Mouse (Mus musculus) heart, embryonic 15.5 days (tissue): Measurements from ENCODE around the gene Taf5l. TPM values are rescaled to one million over a fixed set of nuclear protein-coding genes. Genes with fewer than 3 reads are reported as not detected.

ENCODE experiments used
- ATAC-seq: fragments of 200-750 bp; cut with Nextera tagmentation; replicated peaks from 2 replicates; pipeline ENCODE4 v1.8.0; 2017; ENCODE audit warnings: low read depth, moderate TSS enrichment; ENCODE audit not compliant: insufficient number of reproducible peaks, insufficient read depth, low FRiP score
- H3K27ac ChIP-seq: fragments of 300-500 bp; sonication (generic); 2 replicates; pipeline ENCODE4 v1.5.1; 2015; ENCODE audit warnings: mild to moderate bottlenecking, inconsistent platforms
- H3K27me3 ChIP-seq: fragments of 300-500 bp; sonication (generic); 2 replicates; pipeline ENCODE4 v1.6.1; 2015; ENCODE audit warnings: inconsistent platforms
- H3K36me3 ChIP-seq: fragments of 300-500 bp; sonication (generic); 2 replicates; pipeline ENCODE4 v1.6.1; 2015; ENCODE audit warnings: mild to moderate bottlenecking, inconsistent platforms
- H3K4me1 ChIP-seq: fragments of 300-500 bp; sonication (generic); replicated peaks from 2 replicates; pipeline ENCODE4 v1.6.1; 2015; ENCODE audit warnings: inconsistent platforms
- H3K4me2 ChIP-seq: fragments of 300-500 bp; sonication (generic); 2 replicates; pipeline ENCODE4 v1.6.1; 2015; ENCODE audit warnings: inconsistent platforms, mild to moderate bottlenecking, moderate library complexity
- H3K4me3 ChIP-seq: fragments of 300-500 bp; sonication (generic); 2 replicates; pipeline ENCODE4 v1.5.1; 2015; ENCODE audit warnings: mild to moderate bottlenecking, inconsistent platforms
- H3K9ac ChIP-seq: fragments of 300-500 bp; sonication (generic); 2 replicates; pipeline ENCODE4 v1.6.1; 2015; ENCODE audit warnings: mild to moderate bottlenecking, inconsistent platforms
- H3K9me3 ChIP-seq: fragments of 300-500 bp; sonication (generic); replicated peaks from 2 replicates; pipeline ENCODE4 v1.6.1; 2016; ENCODE audit warnings: inconsistent platforms
- WGBS: fragments of 180-500 bp; shearing (Covaris S2); methylation state at CpG from one replicate; pipeline ENCODE4 v1.1.7; 2015; ENCODE audit warnings: mixed read lengths; 5-methylcytosine and 5-hydroxymethylcytosine counted together
- polyA plus RNA-seq: library from polyadenylated mRNA; unstranded; fragments of >200 nt; fragmentation: Nextera tagmentation; extraction: Ambion mirVana; gene quantifications from 2 replicates; pipeline ENCODE4 v1.2.1, GENCODE M21; 2015

Gene Taf5l
- polyA plus RNA-seq, 1 experiment from 2014 or later = 20.3 TPM

DNA sequence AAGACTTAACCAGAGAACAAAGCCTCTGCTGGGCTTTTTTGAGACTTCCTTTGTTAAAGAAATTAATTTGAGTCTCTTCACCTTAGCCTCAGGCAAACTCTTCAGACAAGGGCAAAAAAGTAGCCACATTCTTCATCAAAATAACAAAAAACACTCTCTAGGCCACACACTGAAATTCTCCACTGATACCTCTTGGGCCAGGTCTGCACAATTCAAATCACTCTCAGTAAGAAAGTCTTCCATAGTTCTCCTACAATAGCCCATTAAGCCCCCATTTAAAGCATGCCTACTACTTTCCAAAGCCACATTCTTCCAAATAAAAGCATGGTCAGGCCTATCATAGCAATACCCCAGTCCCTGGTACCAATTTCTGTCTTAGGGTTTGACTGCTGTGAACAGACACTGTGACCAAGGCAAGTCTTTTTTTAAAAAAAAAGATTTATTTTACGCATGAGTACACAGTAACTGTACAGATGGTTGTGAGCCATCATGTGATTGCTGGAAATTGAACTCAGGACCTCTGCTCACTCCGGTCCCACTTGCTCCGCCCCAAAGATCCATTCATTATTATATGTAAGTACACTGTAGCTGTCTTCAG is 9.1 kb downstream of the Taf5l start:
- Histone ChIP-seq H3K36me3 (peaks cover 25% of the 10 kb centered on the region), H3K9me3 (no peaks in the 10 kb centered on the region), H3K4me1 (peaks cover 5% of the 10 kb centered on the region; the same call in 1 of the 2 replicates), H3K4me2 (no peak overlapping the region), H3K27ac (peak overlapping the region; percentile 71), H3K9ac (no peak overlapping the region), H3K27me3 (no peaks in the 10 kb centered on the region), H3K4me3 (no peak overlapping the region)
- ATAC-seq = no peak
- 98% methylated on average over 3 of the region's 3 CpGs for WGBS

DNA sequence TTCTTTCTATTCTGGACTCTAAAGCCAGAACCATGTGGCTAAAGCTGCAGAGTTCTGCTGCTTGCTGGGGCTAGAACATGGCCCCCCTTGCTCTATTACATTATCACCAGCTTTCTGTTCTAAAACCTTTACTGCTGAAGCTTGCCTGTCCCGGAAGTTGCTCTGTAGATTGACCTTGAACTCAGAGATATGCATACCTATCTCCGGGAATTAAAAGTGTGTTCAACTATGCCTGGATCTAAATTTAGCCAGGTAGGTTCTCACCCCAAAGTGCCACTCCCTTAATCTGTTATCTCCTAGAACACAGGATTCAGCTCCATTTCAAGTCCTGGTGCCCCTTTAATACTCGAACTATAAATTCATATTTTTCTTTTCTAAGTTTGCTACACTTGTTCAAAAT is 9.6 kb downstream of the Taf5l start:
- no peak for ATAC-seq
- peaks cover 30% of the 10 kb centered on the region for H3K36me3 ChIP-seq
- H3K4me1 ChIP-seq = peaks cover 5% of the 10 kb centered on the region; the same call in 1 of the 2 replicates
- 0 out of 2 replicates have a peak overlapping the region, but pooled peaks have one; percentile 1 for H3K4me2 ChIP-seq
- H3K27ac ChIP-seq = peak overlapping the region; percentile 71
- no peak overlapping the region for H3K9ac ChIP-seq
- no peaks in the 10 kb centered on the region for H3K9me3 ChIP-seq
- H3K4me3 ChIP-seq = no peak overlapping the region
- WGBS = 41% methylated on average over 3 of the region's 3 CpGs
- H3K27me3 ChIP-seq = no peaks in the 10 kb centered on the region

GRCm38 (mm10) chr8:124007829-124008228 is 13.4 kb downstream of the Taf5l start:
- WGBS = 82% methylated on average over 6 of the region's 6 CpGs
- Histone ChIP-seq H3K4me1 (peaks cover 5% of the 10 kb centered on the region; the same call in 1 of the 2 replicates), H3K9ac (no peak overlapping the region), H3K9me3 (no peaks in the 10 kb centered on the region), H3K27me3 (no peaks in the 10 kb centered on the region), H3K4me2 (no peak overlapping the region), H3K27ac (no peak overlapping the region), H3K36me3 (peaks cover 55% of the 10 kb centered on the region), H3K4me3 (no peak overlapping the region)
- no peak for ATAC-seq

- Histone ChIP-seq H3K4me1 (peaks cover 6% of the 10 kb centered on the region; the same call in 1 of the 2 replicates), H3K4me2 (no peak overlapping the region), H3K36me3 (peaks cover 45% of the 10 kb centered on the region), H3K4me3 (no peak overlapping the region), H3K9ac (no peak overlapping the region), H3K27me3 (no peaks in the 10 kb centered on the region), H3K9me3 (no peaks in the 10 kb centered on the region), H3K27ac (no peak overlapping the region)
- WGBS = 88% methylated on average over 10 of the region's 10 CpGs
- no peak for ATAC-seq
Measured at GRCm38 (mm10) chr8:124002546-124003108, 18.6 kb downstream of the Taf5l start.

DNA sequence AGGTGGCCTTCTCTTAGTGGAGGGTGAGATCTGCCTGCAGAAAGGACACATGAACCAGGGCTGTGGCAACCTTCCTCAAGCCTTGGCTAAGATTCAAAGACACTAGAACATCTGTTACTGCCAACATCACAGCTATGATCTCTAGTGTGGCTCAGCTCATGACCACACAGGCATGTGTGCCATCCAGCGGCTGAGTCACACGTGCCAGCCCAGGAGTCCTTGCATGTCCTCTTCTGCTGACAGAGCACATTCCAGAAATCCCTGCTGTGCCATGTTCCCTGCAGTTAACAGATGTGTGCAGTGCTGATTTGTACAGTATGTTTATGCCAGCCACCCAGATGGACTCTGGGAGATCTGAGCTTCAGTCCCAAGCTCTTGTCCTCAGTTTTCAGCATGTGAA is 21.6 kb downstream of the Taf5l start:
- Histone ChIP-seq H3K4me2 (no peak overlapping the region), H3K27ac (no peak overlapping the region), H3K4me1 (peaks cover 6% of the 10 kb centered on the region; the same call in 1 of the 2 replicates), H3K27me3 (no peaks in the 10 kb centered on the region), H3K9me3 (no peaks in the 10 kb centered on the region), H3K4me3 (no peak overlapping the region), H3K36me3 (peaks cover 32% of the 10 kb centered on the region), H3K9ac (no peak overlapping the region)
- WGBS = 66% methylated on average over 2 of the region's 2 CpGs
- no peak; the same call in 1 of the 2 replicates for ATAC-seq

GRCm38 (mm10) chr8:123993997-123994396 is 27.2 kb downstream of the Taf5l start:
- peaks cover 15% of the 10 kb centered on the region for H3K4me1 ChIP-seq
- H3K9ac ChIP-seq = no peak overlapping the region
- H3K4me3 ChIP-seq = no peak overlapping the region
- no peaks in the 10 kb centered on the region for H3K9me3 ChIP-seq
- WGBS = 86% methylated on average over 3 of the region's 3 CpGs
- H3K36me3 ChIP-seq = peaks cover 14% of the 10 kb centered on the region
- ATAC-seq = no peak
- no peak overlapping the region for H3K4me2 ChIP-seq
- no peaks in the 10 kb centered on the region for H3K27me3 ChIP-seq
- no peak overlapping the region for H3K27ac ChIP-seq

DNA sequence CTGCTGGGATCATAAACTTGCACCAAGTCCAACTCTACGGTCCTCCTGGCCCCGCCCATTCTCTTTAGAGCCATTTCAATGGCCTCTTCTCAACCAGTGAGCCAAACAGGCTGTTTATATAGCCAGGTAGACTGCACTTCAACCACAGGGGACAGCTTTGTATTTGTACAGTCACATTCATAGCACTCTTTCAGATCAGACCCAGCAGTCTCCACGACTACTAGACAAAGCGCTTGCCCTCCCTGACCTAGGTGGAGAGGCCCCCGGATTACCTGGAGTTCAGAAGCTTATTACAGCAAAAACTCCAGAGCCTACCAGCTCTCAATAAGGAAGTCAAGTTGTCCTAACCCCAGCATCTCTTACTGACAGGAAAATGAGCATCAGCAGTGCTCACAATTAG is 27.6 kb downstream of the Taf5l start:
- H3K9ac ChIP-seq = no peak overlapping the region
- 87% methylated on average over 5 of the region's 5 CpGs for WGBS
- H3K27ac ChIP-seq = no peak overlapping the region
- no peak overlapping the region for H3K4me2 ChIP-seq
- no peak for ATAC-seq
- peaks cover 14% of the 10 kb centered on the region for H3K36me3 ChIP-seq
- H3K27me3 ChIP-seq = no peaks in the 10 kb centered on the region
- no peak overlapping the region for H3K4me3 ChIP-seq
- H3K9me3 ChIP-seq = no peaks in the 10 kb centered on the region
- H3K4me1 ChIP-seq = peaks cover 19% of the 10 kb centered on the region

GRCm38 (mm10) chr8:123992587-123992986 is 28.6 kb downstream of the Taf5l start:
- 75% methylated on average over 8 of the region's 8 CpGs for WGBS
- ATAC-seq = no peak

DNA sequence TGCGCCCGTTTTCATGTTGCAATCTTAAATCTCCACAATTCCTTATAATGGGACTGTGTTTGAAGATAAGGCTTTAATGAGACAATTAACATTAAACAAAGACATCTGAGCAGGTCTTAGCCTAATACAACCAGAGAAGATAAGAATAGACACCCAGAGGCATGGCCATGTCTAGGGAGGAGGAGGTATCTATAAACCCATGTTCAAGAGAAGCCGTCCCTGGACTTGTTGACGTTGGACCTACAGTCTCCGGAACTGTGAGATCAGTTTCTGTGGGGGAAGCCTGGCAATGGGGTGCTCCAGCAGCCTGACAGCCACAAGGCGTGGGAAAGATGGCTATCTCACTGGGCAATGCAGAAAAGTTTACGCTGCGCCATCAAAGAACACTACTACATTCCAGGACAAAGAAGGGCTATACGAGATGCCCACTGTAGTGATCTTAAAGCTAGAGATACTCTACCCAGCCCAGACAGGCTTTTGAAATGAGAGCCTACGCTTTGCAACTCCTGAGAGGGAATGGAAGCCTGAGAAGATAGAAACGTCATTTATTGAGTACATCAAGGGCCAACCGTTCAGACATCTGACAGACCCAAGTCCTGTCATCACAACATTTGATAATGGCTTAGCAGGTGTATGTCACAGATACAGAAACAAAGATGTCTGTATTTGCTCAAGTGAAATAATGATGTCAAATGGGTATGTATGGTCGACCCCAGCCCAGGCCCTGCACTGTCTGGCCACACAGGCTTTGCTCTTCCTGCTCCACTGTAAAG is 30.7 kb downstream of the Taf5l start:
- peaks cover 23% of the 10 kb centered on the region for H3K4me1 ChIP-seq
- H3K9me3 ChIP-seq = no peaks in the 10 kb centered on the region
- H3K4me2 ChIP-seq = no peak overlapping the region
- 51% methylated on average over 13 of the region's 13 CpGs for WGBS
- H3K27me3 ChIP-seq = no peaks in the 10 kb centered on the region
- H3K36me3 ChIP-seq = no peaks in the 10 kb centered on the region
- H3K4me3 ChIP-seq = no peak overlapping the region
- H3K27ac ChIP-seq = no peak overlapping the region
- ATAC-seq = no peak
- no peak overlapping the region for H3K9ac ChIP-seq

More at GRCm38 (mm10) chr8:123992587-123992986, 28.6 kb downstream of the Taf5l start:
- Histone ChIP-seq H3K27me3 (no peaks in the 10 kb centered on the region), H3K9me3 (no peaks in the 10 kb centered on the region), H3K4me2 (no peak overlapping the region), H3K36me3 (peaks cover 14% of the 10 kb centered on the region), H3K4me3 (no peak overlapping the region), H3K27ac (no peak overlapping the region), H3K4me1 (peaks cover 23% of the 10 kb centered on the region), H3K9ac (no peak overlapping the region)

DNA sequence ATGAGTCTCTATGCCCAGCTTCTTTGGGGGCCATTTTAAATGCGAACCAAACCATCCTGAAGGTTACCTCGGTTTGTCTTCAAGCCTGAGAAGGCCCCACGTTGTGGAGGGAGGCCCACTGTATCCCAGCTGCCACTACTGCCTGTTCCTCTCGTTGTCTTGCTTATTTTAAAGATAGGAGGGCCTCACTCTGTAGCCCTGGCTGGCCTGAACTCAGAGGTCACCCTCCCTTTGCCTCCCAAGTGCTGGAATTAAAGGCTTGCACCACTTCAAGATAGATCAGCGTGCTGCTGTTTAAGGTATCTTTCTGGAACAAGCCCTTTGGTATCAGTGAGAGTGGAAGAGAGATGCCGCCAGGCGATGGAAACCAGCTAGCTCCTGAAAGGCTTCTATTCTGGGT is 32.1 kb downstream of the Taf5l start:
- Histone ChIP-seq H3K4me1 (peaks cover 23% of the 10 kb centered on the region), H3K36me3 (no peaks in the 10 kb centered on the region), H3K27me3 (no peaks in the 10 kb centered on the region), H3K4me3 (no peak overlapping the region), H3K9ac (no peak overlapping the region), H3K4me2 (peak overlapping the region; percentile 1; the same call in 1 of the 2 replicates), H3K9me3 (no peaks in the 10 kb centered on the region), H3K27ac (peak overlapping the region; percentile 33)
- WGBS = 22% methylated on average over 7 of the region's 7 CpGs
- ATAC-seq = no peak; the same call in 1 of the 2 replicates

GRCm38 (mm10) chr8:123988605-123989038 is 32.6 kb downstream of the Taf5l start:
- peak overlapping the region; percentile 1; the same call in 1 of the 2 replicates for H3K4me2 ChIP-seq

More at GRCm38 (mm10) chr8:123988605-123989038, 32.6 kb downstream of the Taf5l start:
- Histone ChIP-seq H3K27ac (peak overlapping the region; percentile 33), H3K27me3 (no peaks in the 10 kb centered on the region), H3K4me1 (peaks cover 23% of the 10 kb centered on the region), H3K4me3 (no peak overlapping the region), H3K9ac (no peak overlapping the region), H3K36me3 (no peaks in the 10 kb centered on the region), H3K9me3 (no peaks in the 10 kb centered on the region)
- 25% methylated on average over 6 of the region's 6 CpGs for WGBS
- ATAC-seq = peak; percentile 54; the same call in 1 of the 2 replicates
